Mouse (Mus musculus) WW6 (cell line): ENCODE measurements around the gene Jag1.

ENCODE experiments used
- DNase-seq: peaks from one replicate; pipeline ENCODE4 v3.0.0-alpha.2; 2013; ENCODE audit warnings: low read depth, low spot score

Gene Jag1

GRCm38 (mm10) chr2:137064513-137064912, 51.9 kb downstream of the Jag1 start:
- no peak for DNase-seq

DNA sequence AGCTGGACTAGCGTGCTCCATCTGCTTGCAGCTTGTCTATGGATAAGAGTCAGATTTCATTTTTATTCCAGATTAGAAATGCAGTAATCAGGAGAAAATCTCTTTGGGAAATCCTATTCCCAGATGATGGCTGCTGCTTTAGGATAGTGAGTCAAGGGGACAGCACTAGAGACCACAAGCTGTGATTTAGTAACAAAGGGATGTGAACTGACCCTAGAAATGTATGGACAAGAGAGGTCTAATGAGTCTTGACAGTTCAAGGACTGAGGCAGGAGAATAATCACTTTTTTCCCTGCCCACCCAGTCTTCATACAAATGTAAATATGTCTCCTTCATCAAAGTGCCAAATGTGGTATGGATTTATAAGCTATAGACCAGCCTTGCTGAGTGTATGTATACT, 52.6 kb downstream of the Jag1 start:
- no peak for DNase-seq

- DNase-seq, result no peak
These were observed 66.5 kb downstream of the Jag1 start for GRCm38 (mm10) chr2:137049906-137050305.

DNA sequence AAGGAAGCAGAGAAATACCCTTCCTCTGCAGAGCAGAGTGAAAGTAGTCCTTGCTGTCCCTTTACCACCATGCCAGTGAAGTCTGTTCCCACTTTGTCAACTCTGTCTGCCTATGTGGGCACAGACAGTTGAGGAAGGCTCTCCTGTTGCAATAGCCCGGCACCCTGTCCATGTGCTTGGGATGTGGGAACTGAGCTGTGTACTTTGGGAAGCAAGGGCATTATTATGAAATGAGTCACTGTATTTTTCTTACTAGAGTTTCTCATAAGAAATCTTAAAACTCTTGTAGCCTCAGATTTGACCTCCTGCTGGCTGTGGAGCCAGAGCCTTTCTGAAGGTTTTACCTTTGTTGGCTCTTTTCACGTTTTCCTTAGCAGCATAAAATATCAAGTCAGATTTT, 67.1 kb downstream of the Jag1 start:
- DNase-seq, result no peak

GRCm38 (mm10) chr2:137044122-137044521, 72.3 kb downstream of the Jag1 start:
- no peak for DNase-seq
